In genomic region chr9:62350721-62351120, GRCm38 (mm10) we compare ENCODE assay signal across 14 mouse cellular contexts. TPM values are rescaled to one million over a fixed set of nuclear protein-coding genes. Genes with fewer than 3 reads are reported as not detected.
DNase-seq lines count a peak whose midpoint lies in the region; ATAC-seq and TF ChIP-seq lines count a peak whose summit lies in the region.
"Had no signal": no experiment of that assay in that cellular context is flagged by ENCODE, and none has a peak within 500 bp of the region (broad histone marks: within the 10 kb centered on the region; RNA-seq: fewer than 3 reads in every experiment).

No protein-coding gene starts in this region.

- DNase-seq in heart, adult 2 months = no peak
- DNase-seq in heart, adult 9 months (ENCODE audit: low spot score in 2 of 2) = no peak
- peak; percentile 4 for DNase-seq in kidney, postnatal 14 days
- DNase-seq in kidney, adult 18-20 months = no peak
- DNase-seq in layer of hippocampus, postnatal 10 days (ENCODE audit: low spot score in 2 of 2) = no peak
- DNase-seq: cerebellum, adult 11 months; cerebellum, postnatal 36 days; lung, adult 2 months; right cerebral cortex, adult 18-20 months had no signal

- no peak for TF ChIP-seq CTCF in heart, adult 2 months (IDR thresholded peaks at IDR 0.05)
- no peak for TF ChIP-seq CTCF in bone marrow macrophage, adult 2 months (IDR thresholded peaks at IDR 0.05; ENCODE audit: low read depth, low read length)

- no peak for TF ChIP-seq POLR2A in heart, adult 2 months (IDR thresholded peaks at IDR 0.05; ENCODE audit: insufficient read depth, low read depth, low read length)
- TF ChIP-seq POLR2A in bone marrow macrophage, adult 2 months (IDR thresholded peaks at IDR 0.05; ENCODE audit: borderline replicate concordance, low read depth, low read length) = no peak

- H3K36me3 ChIP-seq in heart, adult 2 months (ENCODE audit: control insufficient read depth, insufficient read depth, low read length) = peaks cover 11% of the 10 kb centered on the region
- H3K36me3 ChIP-seq in limb, embryonic 15.5 days = peaks cover 8% of the 10 kb centered on the region; the same call in 1 of the 2 replicates
- H3K36me3 ChIP-seq: forebrain, embryonic 15.5 days had no signal

- intact Hi-C loops in heart, adult 2 months (cut with DNase I) = no loop called here

- ATAC-seq in limb, embryonic 15.5 days (ENCODE audit: insufficient number of reproducible peaks, low FRiP score, low TSS enrichment, low read depth) = no peak
- ATAC-seq: forebrain, embryonic 15.5 days had no signal

- H3K27me3 ChIP-seq in heart, adult 2 months (ENCODE audit: control insufficient read depth, insufficient read depth, low read length) = no peaks in the 10 kb centered on the region
- H3K27me3 ChIP-seq in limb, embryonic 15.5 days = no peaks in the 10 kb centered on the region
- H3K27me3 ChIP-seq: forebrain, embryonic 15.5 days had no signal

- H3K27ac ChIP-seq in heart, adult 2 months = peak overlapping the region; percentile 53
- H3K27ac ChIP-seq in bone marrow macrophage, adult 2 months (ENCODE audit: insufficient read depth, low read depth, low read length) = peak overlapping the region; percentile 52
- 0 out of 2 replicates have a peak overlapping the region, but pooled peaks have one; percentile 24 for H3K27ac ChIP-seq in limb, embryonic 15.5 days
- H3K27ac ChIP-seq: forebrain, embryonic 15.5 days had no signal

- peaks cover 10% of the 10 kb centered on the region for H3K79me2 ChIP-seq in heart, adult 2 months (replicated peaks; ENCODE audit: control insufficient read depth, insufficient read depth, low read length)

- H3K9ac ChIP-seq in heart, adult 2 months (ENCODE audit: low read depth, low read length) = 0 out of 2 replicates have a peak overlapping the region, but pooled peaks have one; percentile 43
- no peak overlapping the region for H3K9ac ChIP-seq in limb, embryonic 15.5 days
- H3K9ac ChIP-seq: forebrain, embryonic 15.5 days had no signal

- H3K4me2 ChIP-seq in limb, embryonic 15.5 days = no peak overlapping the region
- H3K4me2 ChIP-seq: forebrain, embryonic 15.5 days; midbrain, embryonic 11.5 days had no signal

- 57% methylated on average over 2 of the region's 2 CpGs for WGBS in heart, adult 2 months
- WGBS in limb, embryonic 15.5 days = 52% methylated on average over 2 of the region's 2 CpGs

- no peaks in the 10 kb centered on the region for H3K9me3 ChIP-seq in limb, embryonic 15.5 days
- H3K9me3 ChIP-seq: forebrain, embryonic 15.5 days; hindbrain, embryonic 10.5 days had no signal

- no peak overlapping the region for H3K4me3 ChIP-seq in heart, adult 2 months
- no peak overlapping the region for H3K4me3 ChIP-seq in bone marrow macrophage, adult 2 months (ENCODE audit: insufficient read depth, low read length)
- no peak overlapping the region for H3K4me3 ChIP-seq in limb, embryonic 15.5 days
- H3K4me3 ChIP-seq: forebrain, embryonic 15.5 days; hindbrain, embryonic 10.5 days had no signal

- no peak for TF ChIP-seq EP300 in heart, adult 2 months (IDR thresholded peaks at IDR 0.05; ENCODE audit: insufficient read depth, low read depth, low read length)

- H3K4me1 ChIP-seq in heart, adult 2 months (ENCODE audit: control insufficient read depth, insufficient read depth, low read length) = peaks cover 40% of the 10 kb centered on the region
- peaks cover 69% of the 10 kb centered on the region for H3K4me1 ChIP-seq in bone marrow macrophage, adult 2 months (ENCODE audit: control insufficient read depth, insufficient read depth, low read length)
- H3K4me1 ChIP-seq in limb, embryonic 15.5 days = peaks cover 78% of the 10 kb centered on the region

RNA-seq across cellular contexts. Expression of gene Anp32a, which starts 9.6 kb away (rescaled TPM):
- 100 to 1,000 TPM; 189 to 204 TPM for total RNA-seq in heart, adult 2 months (2021)
- polyA plus RNA-seq in heart, adult 2 months (2012; rRNA removed) = 28.8 and 68.2 TPM in 2 replicates
- 351 and 354 TPM in 2 replicates for polyA plus RNA-seq in bone marrow macrophage, adult 2 months (2012; ENCODE audit: insufficient read depth, insufficient read length, missing spikeins)
- polyA plus RNA-seq in limb, embryonic 15.5 days (2015; fragmentation: Nextera tagmentation; extraction: Ambion mirVana) = 161 and 166 TPM in 2 replicates
- total RNA-seq in layer of hippocampus, postnatal 10 days (2021) = 100 to 1,000 TPM; 224 to 231 TPM
